Mouse (Mus musculus) MEL (cell line): Measurements from ENCODE around the gene Frem1. TPM values are rescaled to one million over a fixed set of nuclear protein-coding genes. Genes with fewer than 3 reads are reported as not detected.

Experiments
- DNase-seq: peaks from one replicate; pipeline ENCODE4 v3.0.0; 2011; ENCODE audit warnings: low read depth, low spot score
- H3K27ac ChIP-seq: 2 replicates; pipeline ENCODE4 v1.5.1; 2012; ENCODE audit warnings: low read depth, mild to moderate bottlenecking, control low read depth, low read length, moderate library complexity; ENCODE audit not compliant: control insufficient read depth
- H3K27me3 ChIP-seq, 2 experiments: fragments of 150-350 bp in 1 of 2; sonication (generic) in 1 of 2; 2 replicates each; pipeline ENCODE4 v1.6.1; 2012; ENCODE audit warnings: low read length in 2 of 2, mild to moderate bottlenecking in 2 of 2, improper control_type of control experiment in 1 of 2, moderate library complexity in 1 of 2; ENCODE audit not compliant: insufficient read depth in 2 of 2, control insufficient read depth in 1 of 2
- H3K36me3 ChIP-seq, 2 experiments: 2 replicates each; pipeline ENCODE4 v1.6.1; 2012 to 2014; ENCODE audit warnings: low read length in 2 of 2, improper control_type of control experiment in 1 of 2, inconsistent platforms in 1 of 2, mild to moderate bottlenecking in 1 of 2; ENCODE audit not compliant: insufficient read depth in 2 of 2, control insufficient read depth in 1 of 2
- H3K4me1 ChIP-seq, 2 experiments: fragments of 150-350 bp in 1 of 2; sonication (generic) in 1 of 2; 2 replicates each; pipeline ENCODE4 v1.6.1; 2012; ENCODE audit warnings: low read length in 2 of 2, improper control_type of control experiment in 1 of 2, mild to moderate bottlenecking in 1 of 2; ENCODE audit not compliant: insufficient read depth in 2 of 2, control insufficient read depth in 1 of 2
- H3K4me3 ChIP-seq, 2 experiments: fragments of 150-350 bp in 1 of 2; sonication (generic) in 1 of 2; 2 replicates each; pipeline ENCODE4 v1.5.1; 2012; ENCODE audit warnings: low read depth in 2 of 2, low read length in 2 of 2, mild to moderate bottlenecking in 2 of 2, moderate library complexity in 2 of 2, control low read depth in 1 of 2, improper control_type of control experiment in 1 of 2; ENCODE audit not compliant: control insufficient read depth in 1 of 2, insufficient read depth in 1 of 2
- H3K79me2 ChIP-seq: 2 replicates; pipeline ENCODE4 v1.6.1; 2012; ENCODE audit warnings: mild to moderate bottlenecking, low read length, moderate library complexity; ENCODE audit not compliant: control insufficient read depth, poor library complexity, insufficient read depth
- H3K9ac ChIP-seq: 2 replicates; pipeline ENCODE4 v1.6.1; 2012; ENCODE audit warnings: low read depth, mild to moderate bottlenecking, control low read depth, low read length, moderate library complexity; ENCODE audit not compliant: control insufficient read depth, poor library complexity, severe bottlenecking
- H3K9me3 ChIP-seq: fragments of 150-350 bp; sonication (generic); replicated peaks from 2 replicates; pipeline ENCODE4 v1.6.1; 2012; ENCODE audit warnings: mild to moderate bottlenecking, low read length, improper control_type of control experiment, moderate library complexity; ENCODE audit not compliant: insufficient read depth
- CHD2 ChIP-seq: IDR thresholded peaks from 2 replicates; pipeline ENCODE4 v1.6.1; 2011; ENCODE audit warnings: low read length, improper control_type of control experiment
- E2F4 ChIP-seq: IDR thresholded peaks from 2 replicates; pipeline ENCODE4 v1.6.1; 2011; ENCODE audit warnings: low read depth, low read length, improper control_type of control experiment, borderline replicate concordance
- ETS1 ChIP-seq: IDR thresholded peaks from 2 replicates; pipeline ENCODE4 v1.6.1; 2012; ENCODE audit warnings: low read depth, mild to moderate bottlenecking, inconsistent platforms, low read length, improper control_type of control experiment, moderate library complexity
- GATA1 ChIP-seq: IDR thresholded peaks from 2 replicates; pipeline ENCODE4 v1.6.1; 2011; ENCODE audit warnings: low read depth, low read length, improper control_type of control experiment
- HCFC1 ChIP-seq: IDR thresholded peaks from 2 replicates; pipeline ENCODE4 v1.6.1; 2012; ENCODE audit warnings: low read depth, mild to moderate bottlenecking, inconsistent platforms, low read length, improper control_type of control experiment, moderate library complexity
- JUND ChIP-seq: IDR thresholded peaks from 2 replicates; pipeline ENCODE4 v1.6.1; 2011; ENCODE audit warnings: low read depth, mild to moderate bottlenecking, improper control_type of control experiment, low read length
- MAFK ChIP-seq: IDR thresholded peaks from 2 replicates; pipeline ENCODE4 v1.6.1; 2011; ENCODE audit warnings: low read depth, mild to moderate bottlenecking, low read length, improper control_type of control experiment, borderline replicate concordance
- MAX ChIP-seq: IDR thresholded peaks from 2 replicates; pipeline ENCODE4 v1.6.1; 2011; ENCODE audit warnings: low read length, improper control_type of control experiment
- MYB ChIP-seq: IDR thresholded peaks from 2 replicates; pipeline ENCODE4 v1.6.1; 2011; ENCODE audit warnings: mild to moderate bottlenecking, low read depth, low read length, improper control_type of control experiment
- NELFE ChIP-seq: IDR thresholded peaks from 2 replicates; pipeline ENCODE4 v1.6.1; 2011; ENCODE audit warnings: low read depth, low read length, improper control_type of control experiment
- NRF1 ChIP-seq: IDR thresholded peaks from 2 replicates; pipeline ENCODE4 v1.6.1; 2014; ENCODE audit warnings: low read depth, mild to moderate bottlenecking, inconsistent platforms, low read length, improper control_type of control experiment, moderate library complexity; ENCODE audit not compliant: poor library complexity, insufficient read depth, severe bottlenecking
- RCOR1 ChIP-seq: IDR thresholded peaks from 2 replicates; pipeline ENCODE4 v1.6.1; 2012; ENCODE audit warnings: low read depth, mild to moderate bottlenecking, inconsistent platforms, low read length, improper control_type of control experiment
- TAL1 ChIP-seq: IDR thresholded peaks from 2 replicates; pipeline ENCODE4 v1.6.1; 2012; ENCODE audit warnings: mild to moderate bottlenecking, inconsistent platforms, low read length, moderate library complexity, mixed read lengths
- TBP ChIP-seq: IDR thresholded peaks from 2 replicates; pipeline ENCODE4 v1.8.0; 2011; ENCODE audit warnings: low read depth, low read length, improper control_type of control experiment
- USF2 ChIP-seq, 2 experiments: IDR thresholded peaks; 2 replicates each; pipeline ENCODE4 v1.6.1; 2011 to 2012; ENCODE audit warnings: improper control_type of control experiment in 2 of 2, low read length in 2 of 2, borderline replicate concordance in 1 of 2, inconsistent platforms in 1 of 2, low read depth in 1 of 2, mild to moderate bottlenecking in 1 of 2; ENCODE audit not compliant: insufficient read depth in 1 of 2
- polyA plus RNA-seq, 2 experiments: library from polyadenylated mRNA; stranded (reverse) in 1 of 2; unstranded in 1 of 2; fragments of >175 nt in 1 of 2; fragments of >200 nt in 1 of 2; gene quantifications; 2 replicates each; pipeline versions ENCODE4 v1.2.1 to v1.2.4; 2012; ENCODE audit warnings: low replicate concordance in 2 of 2, low read depth in 1 of 2; ENCODE audit not compliant: insufficient read length in 2 of 2, insufficient read depth in 1 of 2, missing spikeins in 1 of 2
- total RNA-seq: library from RNA; depleted of rRNA; stranded (reverse); fragments of 300-350 nt; gene quantifications from 2 replicates; pipeline ENCODE4 v1.2.3, GENCODE M21; 2012

The Frem1 gene
- total and polyA plus RNA-seq, 3 experiments = not detected

GRCm38 (mm10) chr4:83030097-83030496 is 22.0 kb downstream of the Frem1 start:
- no peaks in the 10 kb centered on the region for H3K9me3 ChIP-seq
- no peak overlapping the region for H3K27ac ChIP-seq
- no peaks in the 10 kb centered on the region for H3K27me3 ChIP-seq
- H3K9ac ChIP-seq = no peak overlapping the region
- no peaks in the 10 kb centered on the region for H3K4me1 ChIP-seq
- no peak overlapping the region for H3K4me3 ChIP-seq
- DNase-seq = no peak
- H3K36me3 ChIP-seq = no peaks in the 10 kb centered on the region
- TF ChIP-seq CHD2 (no peak), TAL1 (no peak)
- H3K79me2 ChIP-seq = no peaks in the 10 kb centered on the region

DNA sequence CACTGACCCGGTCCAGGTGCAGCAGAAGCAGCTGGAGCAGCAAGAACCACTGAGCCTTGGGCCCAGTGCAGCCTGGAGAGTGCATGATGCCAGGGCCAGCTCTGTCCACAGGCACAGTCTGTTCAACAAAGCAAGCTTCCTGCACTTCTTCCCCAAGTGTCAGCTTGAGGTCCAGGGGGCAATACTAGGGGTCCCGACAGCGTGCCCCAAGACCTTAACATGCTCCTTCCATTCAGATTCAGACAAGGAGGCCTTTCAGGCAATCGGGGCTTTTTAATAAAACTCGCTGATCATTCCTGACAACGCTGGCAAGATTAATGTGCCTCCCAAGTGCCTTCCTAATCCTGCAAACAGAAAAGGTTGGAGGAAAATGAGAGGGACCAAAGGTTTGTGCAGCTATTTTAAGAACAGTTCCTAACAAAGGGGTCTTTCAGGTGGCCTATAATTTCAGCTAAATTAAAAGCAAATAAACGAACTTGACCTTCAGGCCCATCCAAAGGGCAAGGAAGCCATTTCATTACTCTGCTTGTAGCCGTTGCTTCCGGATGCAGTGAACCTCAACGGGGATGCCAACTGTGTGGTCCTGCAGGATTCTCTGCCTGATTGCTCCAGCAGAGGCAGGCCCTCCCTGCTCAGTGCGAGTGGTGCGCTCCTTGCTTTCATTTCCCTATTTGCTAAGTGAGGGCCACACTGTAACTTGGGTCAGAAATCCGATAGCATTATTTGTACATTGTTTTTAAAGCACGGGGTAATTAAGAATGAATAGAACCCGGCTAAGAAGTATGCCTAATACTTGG is 31.2 kb downstream of the Frem1 start:
- Histone ChIP-seq H3K36me3 (no peaks in the 10 kb centered on the region), H3K27me3 (no peaks in the 10 kb centered on the region), H3K27ac (no peak overlapping the region), H3K4me3 (no peak overlapping the region), H3K9me3 (no peaks in the 10 kb centered on the region), H3K9ac (no peak overlapping the region), H3K4me1 (no peaks in the 10 kb centered on the region), H3K79me2 (no peaks in the 10 kb centered on the region)
- TF ChIP-seq GATA1 = no peak
- no peak for TF ChIP-seq TBP
- no peak for TF ChIP-seq ETS1
- TF ChIP-seq MAFK = no peak
- TF ChIP-seq E2F4 = no peak
- no peak for TF ChIP-seq USF2 (IDR thresholded peaks at IDR 0.05; ENCODE audit: borderline replicate concordance in 1 of 2, insufficient read depth in 1 of 2, low read depth in 1 of 2, low read length in 2 of 2)
- TF ChIP-seq NRF1 = no peak
- no peak for TF ChIP-seq HCFC1
- no peak for TF ChIP-seq MYB
- DNase-seq = no peak

DNA sequence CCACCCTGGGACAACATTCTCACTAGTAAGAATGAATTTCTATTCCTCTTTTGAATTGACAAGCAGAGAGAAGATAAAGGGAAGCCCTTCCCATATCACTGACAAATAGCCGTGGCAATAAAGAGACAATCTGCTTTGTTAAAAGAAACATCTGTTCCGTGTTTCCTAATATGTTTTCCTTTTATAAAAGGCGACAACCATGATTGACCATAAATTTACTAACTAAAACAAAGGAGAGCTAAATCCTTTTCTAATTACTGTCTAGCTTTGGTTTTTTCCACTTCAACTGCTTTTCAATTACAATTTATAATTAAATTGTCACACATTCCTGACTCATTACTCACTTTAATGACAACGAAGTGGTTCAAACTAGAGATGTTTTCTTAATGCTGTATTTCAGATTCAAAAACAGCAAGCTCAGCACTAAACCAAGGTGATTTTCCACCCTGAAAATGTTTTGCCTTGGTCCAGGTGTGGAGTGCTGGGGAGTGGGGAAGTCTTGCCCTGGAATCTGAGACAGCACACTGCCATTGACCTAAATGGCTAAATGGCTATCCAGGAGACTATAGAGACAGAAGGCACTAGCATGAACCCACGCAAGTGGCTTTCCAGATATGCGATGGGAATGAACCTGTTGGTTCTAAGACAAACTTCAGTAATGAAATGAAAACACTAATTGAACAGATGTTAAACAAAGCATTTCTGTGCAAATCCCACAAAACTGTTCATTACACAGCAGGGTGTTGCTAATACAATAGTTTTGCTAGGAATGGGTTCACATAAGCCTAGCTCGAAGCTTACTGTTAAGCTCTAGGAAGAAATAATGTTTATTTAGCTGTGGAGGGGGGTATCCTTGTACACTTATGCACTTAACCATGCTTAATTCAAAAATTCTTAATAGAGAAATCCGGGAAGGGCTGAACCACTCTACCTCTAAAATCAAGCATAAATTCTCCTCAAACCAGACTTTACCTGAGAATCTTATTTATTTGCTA is 33.7 kb downstream of the Frem1 start:
- H3K27ac ChIP-seq = no peak overlapping the region
- H3K4me3 ChIP-seq = no peak overlapping the region
- H3K9ac ChIP-seq = no peak overlapping the region
- no peaks in the 10 kb centered on the region for H3K27me3 ChIP-seq
- TF ChIP-seq JUND = no peak
- no peak for TF ChIP-seq RCOR1
- TF ChIP-seq MYB = no peak
- no peak for TF ChIP-seq MAX
- TF ChIP-seq NELFE = no peak
- TF ChIP-seq, all 39 proteins: peak for 0
- no peaks in the 10 kb centered on the region for H3K4me1 ChIP-seq
- H3K9me3 ChIP-seq = no peaks in the 10 kb centered on the region
- no peak for DNase-seq
- H3K79me2 ChIP-seq = no peaks in the 10 kb centered on the region
- no peaks in the 10 kb centered on the region for H3K36me3 ChIP-seq
